8 mouse cellular contexts compared by ENCODE assay signal in the genomic region with DNA sequence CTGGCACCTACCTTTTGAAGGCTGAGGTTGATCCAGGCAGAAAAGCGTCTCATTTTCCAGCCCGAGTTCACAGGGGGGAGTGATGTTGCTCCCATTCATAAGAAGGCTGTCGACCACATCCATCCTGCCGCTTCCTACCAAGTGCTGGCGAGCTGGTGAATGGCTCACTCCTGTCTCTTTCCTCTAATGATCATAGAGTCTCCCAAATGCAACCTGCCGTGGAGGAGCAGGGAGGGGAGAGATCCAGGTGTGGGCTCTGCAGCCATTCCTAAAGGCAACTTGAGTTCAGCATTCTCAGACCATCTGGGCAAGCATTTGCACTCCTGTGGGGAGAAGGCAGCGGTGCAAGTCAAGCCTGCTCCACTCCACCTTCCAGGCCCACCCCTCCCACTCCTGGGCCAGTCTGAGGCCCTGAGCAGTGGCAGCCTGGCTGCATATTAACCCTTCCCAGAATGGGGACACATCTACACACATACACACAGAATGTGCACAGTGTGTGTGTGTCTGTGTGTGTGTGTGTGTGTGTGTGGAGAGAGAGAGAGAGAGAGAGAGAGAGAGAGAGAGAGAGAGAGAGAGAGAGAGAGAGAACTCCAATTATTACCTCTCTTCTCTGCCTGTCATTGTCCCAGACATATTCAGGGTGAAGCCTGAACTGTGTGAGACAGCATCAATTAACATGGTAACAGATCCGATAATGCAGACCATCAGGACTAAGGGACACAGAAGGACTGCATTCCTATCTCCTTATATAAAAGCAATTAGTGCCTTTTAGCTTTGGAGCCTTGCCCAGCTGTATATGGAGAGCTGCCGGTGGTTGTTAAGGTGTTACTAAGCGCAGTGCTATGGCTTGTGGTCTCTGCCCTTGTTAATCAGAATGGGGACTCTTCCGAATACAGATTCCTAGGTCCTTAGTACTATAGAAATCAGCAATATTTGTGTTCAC. TPM values are rescaled to one million over a fixed set of nuclear protein-coding genes. Genes with fewer than 3 reads are reported as not detected.
DNase-seq lines count a peak whose midpoint lies in the region; ATAC-seq and TF ChIP-seq lines count a peak whose summit lies in the region.
"Had no signal": no experiment of that assay in that cellular context is flagged by ENCODE, and none has a peak within 500 bp of the region (broad histone marks: within the 10 kb centered on the region; RNA-seq: fewer than 3 reads in every experiment).

A gene (minus strand): TSS at position 471 of the 943 bp plus-strand sequence.

- H3K9ac ChIP-seq in forebrain, embryonic 11.5 days (ENCODE audit: low read length), result no peak within 1 kb of the TSS
- H3K9ac ChIP-seq in intestine, embryonic 16.5 days (ENCODE audit: low read depth, low read length), result peak within 1 kb of the TSS; percentile 37; the same call in 1 of the 2 replicates
- H3K9ac ChIP-seq in lung, embryonic 16.5 days (ENCODE audit: low read length), result peak within 1 kb of the TSS; percentile 54
- no peak within 1 kb of the TSS for H3K9ac ChIP-seq in stomach, embryonic 14.5 days (replicated peaks; ENCODE audit: low read depth, low read length)

- intact Hi-C loops in gastrocnemius, adult 2 months (cut with DNase I), result no loop called here

- ATAC-seq in forebrain, embryonic 11.5 days (replicated peaks; ENCODE audit: low FRiP score), result peak; percentile 89
- peak; percentile 87 for ATAC-seq in intestine, embryonic 16.5 days
- peak; percentile 92 for ATAC-seq in lung, embryonic 16.5 days (ENCODE audit: low read depth)
- ATAC-seq in stomach, embryonic 14.5 days (ENCODE audit: insufficient number of reproducible peaks, insufficient read depth, low FRiP score, low read depth), result peak; percentile 86
- ATAC-seq in frontal cortex, adult (ENCODE audit: low TSS enrichment), result no peak

- peak within 1 kb of the TSS; percentile 18; the same call in 1 of the 2 replicates for H3K4me2 ChIP-seq in forebrain, embryonic 11.5 days (ENCODE audit: low read depth, low read length, severe bottlenecking)
- peak within 1 kb of the TSS; percentile 16; the same call in 1 of the 2 replicates for H3K4me2 ChIP-seq in intestine, embryonic 16.5 days (ENCODE audit: low read depth, low read length)
- peak within 1 kb of the TSS; percentile 41 for H3K4me2 ChIP-seq in lung, embryonic 16.5 days (ENCODE audit: low read depth, low read length)
- peak within 1 kb of the TSS; percentile 29 for H3K4me2 ChIP-seq in stomach, embryonic 14.5 days (replicated peaks; ENCODE audit: low read depth, low read length)

- no peaks in the 10 kb centered on the region for H3K9me3 ChIP-seq in forebrain, embryonic 11.5 days (ENCODE audit: control insufficient read depth, low read length)
- no peaks in the 10 kb centered on the region for H3K9me3 ChIP-seq in intestine, embryonic 16.5 days (ENCODE audit: control insufficient read depth, low read length)
- H3K9me3 ChIP-seq in lung, embryonic 16.5 days (ENCODE audit: control insufficient read depth, low read length), result no peaks in the 10 kb centered on the region
- no peaks in the 10 kb centered on the region for H3K9me3 ChIP-seq in stomach, embryonic 14.5 days (ENCODE audit: control insufficient read depth, low read depth, low read length)

- H3K27me3 ChIP-seq in forebrain, embryonic 11.5 days (ENCODE audit: control insufficient read depth, insufficient read depth, low read length), result no peaks in the 10 kb centered on the region
- H3K27me3 ChIP-seq in intestine, embryonic 16.5 days (replicated peaks; ENCODE audit: control insufficient read depth, insufficient read depth, low read length), result no peaks in the 10 kb centered on the region
- H3K27me3 ChIP-seq in lung, embryonic 16.5 days (ENCODE audit: control insufficient read depth, insufficient read depth, low read depth, low read length), result no peaks in the 10 kb centered on the region
- H3K27me3 ChIP-seq in stomach, embryonic 14.5 days (ENCODE audit: control insufficient read depth, insufficient read depth, low read length), result no peaks in the 10 kb centered on the region

- DNase-seq in forebrain, embryonic 11.5 days (ENCODE audit: low spot score), result peak; percentile 70
- DNase-seq in gastrocnemius, adult 2 months, result no peak
- no peak for DNase-seq in spleen, adult 18-20 months
- DNase-seq: cerebellum, adult 9-10 months had no signal

- H3K27ac ChIP-seq in forebrain, embryonic 11.5 days (ENCODE audit: low read depth, low read length), result peak within 1 kb of the TSS; percentile 48
- H3K27ac ChIP-seq in intestine, embryonic 16.5 days (ENCODE audit: low read length), result no peak within 1 kb of the TSS; the same call in 1 of the 2 replicates
- peak within 1 kb of the TSS; percentile 63 for H3K27ac ChIP-seq in lung, embryonic 16.5 days (ENCODE audit: low read length)
- H3K27ac ChIP-seq in stomach, embryonic 14.5 days (ENCODE audit: low read length), result no peak within 1 kb of the TSS
- H3K27ac ChIP-seq in gastrocnemius, adult 2 months, result no peak within 1 kb of the TSS

- H3K36me3 ChIP-seq in forebrain, embryonic 11.5 days (ENCODE audit: control insufficient read depth, insufficient read depth, low read length), result no peaks in the 10 kb centered on the region
- no peaks in the 10 kb centered on the region for H3K36me3 ChIP-seq in intestine, embryonic 16.5 days (ENCODE audit: control insufficient read depth, insufficient read depth, low read length)
- no peaks in the 10 kb centered on the region for H3K36me3 ChIP-seq in lung, embryonic 16.5 days (ENCODE audit: control insufficient read depth, insufficient read depth, low read length)
- no peaks in the 10 kb centered on the region for H3K36me3 ChIP-seq in stomach, embryonic 14.5 days (ENCODE audit: control insufficient read depth, insufficient read depth, low read length)

- H3K4me3 ChIP-seq in forebrain, embryonic 11.5 days (ENCODE audit: low read depth, low read length), result no peak within 1 kb of the TSS
- H3K4me3 ChIP-seq in intestine, embryonic 16.5 days (ENCODE audit: low read length), result peak within 1 kb of the TSS; percentile 26
- H3K4me3 ChIP-seq in lung, embryonic 16.5 days (ENCODE audit: low read length), result peak within 1 kb of the TSS; percentile 49
- H3K4me3 ChIP-seq in stomach, embryonic 14.5 days (ENCODE audit: low read depth, low read length), result peak within 1 kb of the TSS; percentile 17
- no peak within 1 kb of the TSS for H3K4me3 ChIP-seq in gastrocnemius, adult 2 months

- no peak for TF ChIP-seq CTCF in gastrocnemius, adult 2 months (IDR thresholded peaks at IDR 0.05)

- WGBS in forebrain, embryonic 11.5 days, result 29% methylated on average over 11 of the region's 11 CpGs
- WGBS in intestine, embryonic 16.5 days, result 44% methylated on average over 11 of the region's 11 CpGs
- WGBS in lung, embryonic 16.5 days, result 38% methylated on average over 11 of the region's 11 CpGs
- 39% methylated on average over 11 of the region's 11 CpGs for WGBS in stomach, embryonic 14.5 days

- H3K4me1 ChIP-seq in forebrain, embryonic 11.5 days (replicated peaks; ENCODE audit: control insufficient read depth, insufficient read depth, low read length), result peaks cover 10% of the 10 kb centered on the region; the same call in 1 of the 2 replicates
- H3K4me1 ChIP-seq in intestine, embryonic 16.5 days (ENCODE audit: control insufficient read depth, insufficient read depth, low read length), result no peaks in the 10 kb centered on the region
- no peaks in the 10 kb centered on the region; the same call in 1 of the 2 replicates for H3K4me1 ChIP-seq in lung, embryonic 16.5 days (replicated peaks; ENCODE audit: control insufficient read depth, insufficient read depth, low read length)
- 0 out of 2 replicates have a peak, but pooled peaks cover 2% of the 10 kb centered on the region for H3K4me1 ChIP-seq in stomach, embryonic 14.5 days (ENCODE audit: control insufficient read depth, insufficient read depth, low read length)

RNA-seq across cellular contexts. Expression of the gene that starts here (rescaled TPM):
- polyA plus RNA-seq in forebrain, embryonic 11.5 days (2014; fragmentation: Nextera tagmentation; extraction: Ambion mirVana), result 1.9 and 2.9 TPM in 2 replicates
- polyA plus RNA-seq in intestine, embryonic 16.5 days (2015; fragmentation: Nextera tagmentation; extraction: Ambion mirVana), result 45.8 and 46.4 TPM in 2 replicates
- 45.3 and 48.7 TPM in 2 replicates for polyA plus RNA-seq in lung, embryonic 16.5 days (2015; fragmentation: Nextera tagmentation; extraction: Ambion mirVana)
- 10.8 and 23.2 TPM in 2 replicates for polyA plus RNA-seq in stomach, embryonic 14.5 days (2014; fragmentation: Nextera tagmentation; extraction: Ambion mirVana)
- total RNA-seq in gastrocnemius, adult 2 months (2021), result not detected

Comparison
In these comparisons a context has a peak if more than half of its experiments do, and no peak if none do; other contexts are left out.
1. H3K27ac ChIP-seq: peak in forebrain, embryonic 11.5 days (single experiment) and lung, embryonic 16.5 days (single experiment); none in intestine, embryonic 16.5 days (single experiment), stomach, embryonic 14.5 days (single experiment) and gastrocnemius, adult 2 months (single experiment).
2. H3K4me3 ChIP-seq: peak in intestine, embryonic 16.5 days (single experiment), lung, embryonic 16.5 days (single experiment) and stomach, embryonic 14.5 days (single experiment); none in forebrain, embryonic 11.5 days (single experiment) and gastrocnemius, adult 2 months (single experiment).
3. H3K9ac ChIP-seq: peak in intestine, embryonic 16.5 days (single experiment) and lung, embryonic 16.5 days (single experiment); none in forebrain, embryonic 11.5 days (single experiment) and stomach, embryonic 14.5 days (single experiment).
4. Peak in every context shown above with its lines, with median percentiles within 50 percentile points of each other: H3K4me2 ChIP-seq.